Comparison of ENCODE assay signal across 11 mouse cellular contexts in genomic region chr15:84301641-84302420, GRCm38 (mm10). TPM values are rescaled to one million over a fixed set of nuclear protein-coding genes. Genes with fewer than 3 reads are reported as not detected.
A peak's percentile ranks its signal among the peaks of the same experiment; 100 is the strongest.
DNase-seq lines count a peak whose midpoint lies in the region; ATAC-seq and TF ChIP-seq lines count a peak whose summit lies in the region.
"Had no signal": no experiment of that assay in that cellular context is flagged by ENCODE, and none has a peak within 500 bp of the region (broad histone marks: within the 10 kb centered on the region; RNA-seq: fewer than 3 reads in every experiment).

No protein-coding gene starts in this region.

- TF ChIP-seq CTCF in forebrain, postnatal 0 days (IDR thresholded peaks at IDR 0.05; ENCODE audit: low read depth): no peak
- no peak for TF ChIP-seq CTCF in stomach, postnatal 0 days (IDR thresholded peaks at IDR 0.05; ENCODE audit: low read depth)

- H3K4me2 ChIP-seq in neural tube, embryonic 11.5 days (ENCODE audit: low read depth): no peak overlapping the region
- no peak overlapping the region for H3K4me2 ChIP-seq in forebrain, postnatal 0 days (ENCODE audit: low read depth)
- peak overlapping the region; percentile 21 for H3K4me2 ChIP-seq in midbrain, embryonic 12.5 days (replicated peaks)
- no peak overlapping the region for H3K4me2 ChIP-seq in stomach, postnatal 0 days (replicated peaks; ENCODE audit: low read depth)

- no peak for DNase-seq in neural tube, embryonic 11.5 days (ENCODE audit: low spot score)
- DNase-seq in neural tube, embryonic 10.5 days (ENCODE audit: extremely low spot score, low spot score): no peak
- DNase-seq in forebrain, postnatal 0 days: peak; percentile 60
- DNase-seq in stomach, postnatal 0 days (ENCODE audit: low spot score): no peak
- no peak for DNase-seq in thymus, postnatal 25 days
- DNase-seq in left cerebral cortex, postnatal 4 days: no peak
- no peak for DNase-seq in cerebellum, adult 11-12 months
- DNase-seq: thymus, postnatal 4 days had no signal

- H3K9me3 ChIP-seq in neural tube, embryonic 11.5 days (ENCODE audit: control insufficient read depth, low read length): no peaks in the 10 kb centered on the region
- no peaks in the 10 kb centered on the region for H3K9me3 ChIP-seq in forebrain, postnatal 0 days (ENCODE audit: low read length)
- no peaks in the 10 kb centered on the region for H3K9me3 ChIP-seq in midbrain, embryonic 12.5 days
- H3K9me3 ChIP-seq in stomach, postnatal 0 days (ENCODE audit: control insufficient read depth, low read length): no peaks in the 10 kb centered on the region

- no peak overlapping the region for H3K9ac ChIP-seq in neural tube, embryonic 11.5 days (ENCODE audit: low read length)
- no peak overlapping the region for H3K9ac ChIP-seq in forebrain, postnatal 0 days
- H3K9ac ChIP-seq in midbrain, embryonic 12.5 days (replicated peaks): no peak overlapping the region
- no peak overlapping the region for H3K9ac ChIP-seq in stomach, postnatal 0 days (ENCODE audit: low read length)
- H3K9ac ChIP-seq: liver, postnatal 0 days had no signal

- no peak overlapping the region for H3K4me3 ChIP-seq in neural tube, embryonic 11.5 days (ENCODE audit: low read depth, low read length)
- no peak overlapping the region for H3K4me3 ChIP-seq in forebrain, postnatal 0 days (ENCODE audit: low read depth, low read length)
- H3K4me3 ChIP-seq in midbrain, embryonic 12.5 days: no peak overlapping the region
- H3K4me3 ChIP-seq in stomach, postnatal 0 days (ENCODE audit: low read depth, low read length): no peak overlapping the region
- H3K4me3 ChIP-seq: heart, adult 2 months had no signal

- no peaks in the 10 kb centered on the region for H3K27me3 ChIP-seq in neural tube, embryonic 11.5 days (ENCODE audit: control insufficient read depth, insufficient read depth, low read length)
- no peaks in the 10 kb centered on the region for H3K27me3 ChIP-seq in forebrain, postnatal 0 days (ENCODE audit: insufficient read depth, low read length)
- peaks cover 30% of the 10 kb centered on the region for H3K27me3 ChIP-seq in midbrain, embryonic 12.5 days
- H3K27me3 ChIP-seq in stomach, postnatal 0 days (ENCODE audit: control insufficient read depth, insufficient read depth, low read length): no peaks in the 10 kb centered on the region

- no peak for ATAC-seq in neural tube, embryonic 11.5 days (ENCODE audit: insufficient read depth, low FRiP score, low TSS enrichment)
- ATAC-seq in forebrain, postnatal 0 days: peak; percentile 30; the same call in 1 of the 2 replicates
- 0 out of 2 replicates have a peak, but pooled peaks have one; percentile 16 for ATAC-seq in midbrain, embryonic 12.5 days (ENCODE audit: low FRiP score, low read depth)
- ATAC-seq in stomach, postnatal 0 days (ENCODE audit: low FRiP score, low TSS enrichment): no peak

- intact Hi-C loops in left cerebral cortex, postnatal 4 days (cut with DNase I): no loop called here

- H3K4me1 ChIP-seq in neural tube, embryonic 11.5 days (ENCODE audit: control insufficient read depth, insufficient read depth, low read length): peaks cover 59% of the 10 kb centered on the region
- H3K4me1 ChIP-seq in forebrain, postnatal 0 days (ENCODE audit: insufficient read depth): peaks cover 41% of the 10 kb centered on the region
- peaks cover 87% of the 10 kb centered on the region for H3K4me1 ChIP-seq in midbrain, embryonic 12.5 days
- H3K4me1 ChIP-seq in stomach, postnatal 0 days (replicated peaks; ENCODE audit: control insufficient read depth, insufficient read depth): peaks cover 3% of the 10 kb centered on the region; the same call in 1 of the 2 replicates

- 30% methylated on average over 8 of the region's 8 CpGs for WGBS in neural tube, embryonic 11.5 days
- 15% methylated on average over 8 of the region's 8 CpGs for WGBS in forebrain, postnatal 0 days
- WGBS in midbrain, embryonic 12.5 days: 7% methylated on average over 8 of the region's 8 CpGs
- 61% methylated on average over 8 of the region's 8 CpGs for WGBS in stomach, postnatal 0 days

- no peak for TF ChIP-seq EP300 in stomach, postnatal 0 days (optimal IDR thresholded peaks at IDR 0.05)

- 0 out of 2 replicates have a peak overlapping the region, but pooled peaks have one; percentile 6 for H3K27ac ChIP-seq in neural tube, embryonic 11.5 days (ENCODE audit: low read depth, low read length)
- peak overlapping the region; percentile 15; the same call in 1 of the 2 replicates for H3K27ac ChIP-seq in forebrain, postnatal 0 days (ENCODE audit: low read depth, low read length)
- H3K27ac ChIP-seq in midbrain, embryonic 12.5 days (replicated peaks): peak overlapping the region; percentile 93
- 0 out of 2 replicates have a peak overlapping the region, but pooled peaks have one; percentile 13 for H3K27ac ChIP-seq in stomach, postnatal 0 days (replicated peaks)
- H3K27ac ChIP-seq: heart, adult 2 months had no signal

- no peaks in the 10 kb centered on the region for H3K36me3 ChIP-seq in neural tube, embryonic 11.5 days (ENCODE audit: control insufficient read depth, insufficient read depth, low read length)
- H3K36me3 ChIP-seq in forebrain, postnatal 0 days (ENCODE audit: insufficient read depth): no peaks in the 10 kb centered on the region
- H3K36me3 ChIP-seq in midbrain, embryonic 12.5 days: no peaks in the 10 kb centered on the region
- no peaks in the 10 kb centered on the region for H3K36me3 ChIP-seq in stomach, postnatal 0 days (ENCODE audit: control insufficient read depth, insufficient read depth, low read length)

RNA-seq across cellular contexts. Expression of gene Parvg, which starts 22.0 kb away (rescaled TPM):
- polyA plus RNA-seq in neural tube, embryonic 11.5 days (2014; fragmentation: Nextera tagmentation; extraction: Ambion mirVana): 0.53 and 0.78 TPM in 2 replicates
- total RNA-seq in forebrain, postnatal 0 days (2014; rRNA removed): 1.6 and 2.1 TPM in 2 replicates
- polyA plus RNA-seq in forebrain, postnatal 0 days (2015; fragmentation: Nextera tagmentation; extraction: Ambion mirVana): 1.6 and 1.7 TPM in 2 replicates
- 0.54 and 0.59 TPM in 2 replicates for polyA plus RNA-seq in midbrain, embryonic 12.5 days (2016; fragmentation: Nextera tagmentation; extraction: Ambion mirVana)
- polyA plus RNA-seq in stomach, postnatal 0 days (2015; fragmentation: Nextera tagmentation; extraction: Ambion mirVana): 1.3 TPM in 2 replicates
- 1 to 10 TPM; 2.1 to 2.7 TPM for total RNA-seq in left cerebral cortex, postnatal 4 days (2021)

Comparison
In these comparisons a context has a peak if more than half of its experiments do, and no peak if none do; other contexts are left out.
1. ATAC-seq: peak in forebrain, postnatal 0 days (single experiment) and midbrain, embryonic 12.5 days (single experiment); none in neural tube, embryonic 11.5 days (single experiment) and stomach, postnatal 0 days (single experiment).
2. H3K27ac ChIP-seq: peak in every context shown above with its lines; median percentile 93 in midbrain, embryonic 12.5 days; 15 in forebrain, postnatal 0 days; 13 in stomach, postnatal 0 days; 6 in neural tube, embryonic 11.5 days.